Mouse (Mus musculus) 3134 (cell line): ENCODE measurements around the gene Gm8297.
"Not testable (repeated sequence)": the region's sequence is repeated elsewhere in the genome, so short reads cannot be mapped to it uniquely, and the experiment has no call there.

Experiments used
- DNase-seq: peaks from one replicate; pipeline ENCODE4 v3.0.0-alpha.2; 2011; ENCODE audit warnings: low spot score; ENCODE audit not compliant: insufficient read length; ENCODE audit errors: extremely low read depth

Gene Gm8297

GRCm38 (mm10) chr14:4983635-4984034, at the start of gene Gm8297:
TSS of gene Gm8297 (plus strand) at chr14:4983935.
- DNase-seq: not testable (repeated sequence)

- DNase-seq: not testable (repeated sequence)
These were observed 31.9 kb downstream of the Gm8297 start, which contains the start of gene Gm3298 for GRCm38 (mm10) chr14:5015591-5015990. TSS of gene Gm3298 (plus strand) at chr14:5015891.
